Mouse (Mus musculus): ENCODE measurements around the gene Gm10717. TPM values are rescaled to one million over a fixed set of nuclear protein-coding genes. Genes with fewer than 3 reads are reported as not detected.
A peak's percentile ranks its signal among the peaks of the same experiment; 100 is the strongest.
"Not testable (repeated sequence)": the region's sequence is repeated elsewhere in the genome, so short reads cannot be mapped to it uniquely, and the experiment has no call there.

The Gm10717 gene
- polyA plus RNA-seq, 1 experiment from 2014 or later = not detected

DNA sequence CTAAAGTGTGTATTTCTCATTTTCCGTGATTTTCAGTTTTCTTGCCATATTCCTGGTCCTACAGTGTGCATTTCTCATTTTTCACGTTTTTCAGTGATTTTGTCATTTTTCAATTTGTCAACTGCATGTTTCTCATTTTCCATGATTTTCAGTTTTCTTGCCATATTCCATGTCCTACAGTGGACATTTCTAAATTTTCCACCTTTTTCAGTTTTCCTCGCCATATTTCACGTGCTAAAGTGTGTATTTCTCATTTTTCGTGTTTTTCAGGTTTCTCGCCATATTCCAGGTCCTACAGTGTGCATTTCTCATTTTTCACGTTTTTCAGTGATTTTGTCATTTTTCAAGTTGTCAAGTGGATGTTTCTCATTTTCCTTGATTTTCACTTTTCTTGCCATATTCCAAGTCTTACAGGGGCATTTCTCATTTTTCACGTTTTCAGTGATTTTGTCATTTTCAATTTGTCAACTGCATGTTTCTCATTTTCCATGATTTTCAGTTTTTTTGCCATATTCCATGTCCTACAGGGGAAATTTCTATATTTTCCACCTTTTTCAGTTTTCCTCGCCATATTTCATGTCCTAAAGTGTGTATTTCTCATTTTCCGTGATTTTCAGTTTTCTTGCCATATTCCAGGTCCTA, 5.6 kb downstream of the Gm10717 start:
- not testable (repeated sequence) for H3K4me1 ChIP-seq; H3K4me3 ChIP-seq; H3K9me3 ChIP-seq; H3K36me3 ChIP-seq (replicated peaks); H3K27me3 ChIP-seq (replicated peaks; ENCODE audit: low read depth, poor library complexity, severe bottlenecking); H3K27ac ChIP-seq (replicated peaks)
- peak; percentile 61 for DNase-seq (ENCODE audit: low spot score)
- WGBS = 56% methylated on average over 2 of the region's 10 CpGs

DNA sequence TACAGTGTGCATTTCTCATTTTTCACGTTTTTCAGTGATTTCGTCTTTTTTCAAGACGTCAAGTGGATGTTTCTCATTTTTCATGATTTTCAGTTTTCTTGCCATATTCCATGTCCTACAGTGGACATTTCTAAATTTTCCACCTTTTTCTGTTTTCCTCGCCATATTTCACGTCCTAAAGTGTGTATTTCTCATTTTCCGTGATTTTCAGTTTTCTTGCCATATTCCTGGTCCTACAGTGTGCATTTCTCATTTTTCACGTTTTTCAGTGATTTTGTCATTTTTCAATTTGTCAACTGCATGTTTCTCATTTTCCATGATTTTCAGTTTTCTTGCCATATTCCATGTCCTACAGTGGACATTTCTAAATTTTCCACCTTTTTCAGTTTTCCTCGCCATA, 9.1 kb downstream of the Gm10717 start, which contains the start of gene Gm17535:
Gm17535 (plus strand) TSS at position 301 of the 400 bp plus-strand sequence.
- WGBS = 43% methylated on average over 1 of the region's 8 CpGs
- not testable (repeated sequence) for DNase-seq (ENCODE audit: low spot score); H3K27ac ChIP-seq (replicated peaks); H3K9me3 ChIP-seq; H3K4me1 ChIP-seq; H3K36me3 ChIP-seq (replicated peaks); H3K4me3 ChIP-seq; H3K27me3 ChIP-seq (replicated peaks; ENCODE audit: low read depth, poor library complexity, severe bottlenecking)

DNA sequence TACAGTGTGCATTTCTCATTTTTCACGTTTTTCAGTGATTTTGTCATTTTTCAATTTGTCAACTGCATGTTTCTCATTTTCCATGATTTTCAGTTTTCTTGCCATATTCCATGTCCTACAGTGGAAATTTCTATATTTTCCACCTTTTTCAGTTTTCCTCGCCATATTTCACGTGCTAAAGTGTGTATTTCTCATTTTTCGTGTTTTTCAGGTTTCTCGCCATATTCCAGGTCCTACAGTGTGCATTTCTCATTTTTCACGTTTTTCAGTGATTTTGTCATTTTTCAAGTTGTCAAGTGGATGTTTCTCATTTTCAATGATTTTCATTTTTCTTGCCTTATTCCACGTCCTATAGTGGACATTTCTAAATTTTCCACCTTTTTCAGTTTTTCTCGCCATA, 11.4 kb downstream of the Gm10717 start, which contains the start of gene Gm10715:
Gm10715 (plus strand) TSS at position 301 of the 400 bp plus-strand sequence.
- H3K36me3 ChIP-seq (replicated peaks); H3K27me3 ChIP-seq (replicated peaks; ENCODE audit: low read depth, poor library complexity, severe bottlenecking); H3K27ac ChIP-seq (replicated peaks); H3K9me3 ChIP-seq; H3K4me1 ChIP-seq; DNase-seq (ENCODE audit: low spot score); H3K4me3 ChIP-seq: not testable (repeated sequence)
- 77% methylated on average over 8 of the region's 8 CpGs for WGBS

DNA sequence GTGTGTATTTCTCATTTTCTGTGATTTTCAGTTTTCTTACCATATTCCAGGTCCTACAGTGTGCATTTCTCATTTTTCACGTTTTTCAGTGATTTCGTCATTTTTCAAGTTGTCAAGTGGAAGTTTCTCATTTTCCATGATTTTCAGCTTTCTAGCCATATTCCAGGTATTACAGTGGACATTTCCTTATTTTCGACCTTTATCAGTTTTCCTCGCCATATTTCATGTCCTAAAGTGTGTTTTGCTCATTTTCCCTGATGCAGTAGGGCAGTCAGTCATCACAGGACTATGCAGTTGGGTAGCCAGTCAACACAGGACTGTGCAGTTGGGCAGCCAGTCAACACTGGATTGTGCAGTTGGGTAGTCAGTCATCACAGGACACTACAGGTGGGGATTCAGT, 12.9 kb downstream of the Gm10717 start:
- H3K36me3 ChIP-seq (replicated peaks); H3K4me1 ChIP-seq; DNase-seq (ENCODE audit: low spot score); H3K27ac ChIP-seq (replicated peaks); H3K4me3 ChIP-seq; H3K27me3 ChIP-seq (replicated peaks; ENCODE audit: low read depth, poor library complexity, severe bottlenecking): not testable (repeated sequence)
- peaks cover 15% of the 10 kb centered on the region for H3K9me3 ChIP-seq
- WGBS = 67% methylated on average over 4 of the region's 4 CpGs

Small RNA genes within 50 kb of the gene (microRNA-seq; reads per million reads assigned to microRNA genes)
- gene Mir101c = not detected

Other genes with a start within 250 kb of the Gm10717 start
- gene Gm10722, start 24.5 kb upstream of the Gm10717 start, polyA plus RNA-seq (2016; fragmentation: Nextera tagmentation; extraction: Ambion mirVana) = not detected in 2 replicates
- gene Gm11168, start 22.1 kb upstream of the Gm10717 start, polyA plus RNA-seq (2016; fragmentation: Nextera tagmentation; extraction: Ambion mirVana) = not detected in 2 replicates
- not detected in 2 replicates for gene Gm10721, start 12.3 kb upstream of the Gm10717 start, polyA plus RNA-seq (2016; fragmentation: Nextera tagmentation; extraction: Ambion mirVana)
- gene Gm10720, start 9.8 kb upstream of the Gm10717 start, polyA plus RNA-seq (2016; fragmentation: Nextera tagmentation; extraction: Ambion mirVana) = not detected in 2 replicates
- not detected in 2 replicates for gene Gm10719, start 8.0 kb upstream of the Gm10717 start, polyA plus RNA-seq (2016; fragmentation: Nextera tagmentation; extraction: Ambion mirVana)
- gene Gm10718, start 1.9 kb upstream of the Gm10717 start, polyA plus RNA-seq (2016; fragmentation: Nextera tagmentation; extraction: Ambion mirVana) = not detected in 2 replicates
- not detected in 2 replicates for gene Gm17535, start 9.2 kb downstream of the Gm10717 start, polyA plus RNA-seq (2016; fragmentation: Nextera tagmentation; extraction: Ambion mirVana)
- gene Gm10715, start 11.5 kb downstream of the Gm10717 start, polyA plus RNA-seq (2016; fragmentation: Nextera tagmentation; extraction: Ambion mirVana) = not detected in 2 replicates